Mouse (Mus musculus) splenic B cell, adult 2 months (primary cell): ENCODE results near the gene Olfr631.
"Not testable (repeated sequence)": the region's sequence is repeated elsewhere in the genome, so short reads cannot be mapped to it uniquely, and the experiment has no call there.

Source experiments
- DNase-seq: peaks from one replicate; pipeline ENCODE4 v3.0.0-alpha.2; 2011; ENCODE audit warnings: low read depth, low spot score
- H3K27me3 ChIP-seq: 2 replicates; pipeline ENCODE4 v1.6.1; 2012; ENCODE audit warnings: mild to moderate bottlenecking, low read length, moderate library complexity, mixed read lengths; ENCODE audit not compliant: control insufficient read depth, poor library complexity, insufficient read depth, severe bottlenecking
- H3K36me3 ChIP-seq: 2 replicates; pipeline ENCODE4 v1.6.1; 2012; ENCODE audit warnings: mild to moderate bottlenecking, low read length, moderate library complexity, mixed read lengths; ENCODE audit not compliant: control insufficient read depth, poor library complexity, insufficient read depth, severe bottlenecking

Olfr631 gene

GRCm38 (mm10) chr7:103928525-103928924, at the start of gene Olfr631:
TSS of gene Olfr631 (plus strand) at chr7:103928825.
- Histone ChIP-seq H3K27me3 (no peaks in the 10 kb centered on the region), H3K36me3 (no peaks in the 10 kb centered on the region)
- DNase-seq, result no peak

- Histone ChIP-seq H3K36me3 (no peaks in the 10 kb centered on the region), H3K27me3 (no peaks in the 10 kb centered on the region)
- DNase-seq, result no peak
Measured at GRCm38 (mm10) chr7:103886152-103886551, 42.5 kb upstream of the Olfr631 start, which contains the start of gene Olfr66. TSS of gene Olfr66 (minus strand) at chr7:103886252.

- H3K36me3 ChIP-seq, result no peaks in the 10 kb centered on the region
- no peaks in the 10 kb centered on the region for H3K27me3 ChIP-seq
- DNase-seq, result no peak
Measured at GRCm38 (mm10) chr7:103894385-103894784, 34.2 kb upstream of the Olfr631 start, which contains the start of gene Olfr64. TSS of gene Olfr64 (minus strand) at chr7:103894485.

- DNase-seq, result no peak
- Histone ChIP-seq H3K36me3 (no peaks in the 10 kb centered on the region), H3K27me3 (no peaks in the 10 kb centered on the region)
Measured at GRCm38 (mm10) chr7:103903187-103903586, 25.4 kb upstream of the Olfr631 start, which contains the start of gene Olfr65. TSS of gene Olfr65 (plus strand) at chr7:103903487.

GRCm38 (mm10) chr7:103910047-103910446, 18.6 kb upstream of the Olfr631 start:
- no peak for DNase-seq
- Histone ChIP-seq H3K36me3 (no peaks in the 10 kb centered on the region), H3K27me3 (no peaks in the 10 kb centered on the region)

GRCm38 (mm10) chr7:103912969-103913511, 15.6 kb upstream of the Olfr631 start:
- no peaks in the 10 kb centered on the region for H3K27me3 ChIP-seq
- H3K36me3 ChIP-seq, result no peaks in the 10 kb centered on the region
- peak; percentile 38 for DNase-seq

GRCm38 (mm10) chr7:103915338-103915737, 13.3 kb upstream of the Olfr631 start:
- DNase-seq, result no peak
- no peaks in the 10 kb centered on the region for H3K36me3 ChIP-seq

GRCm38 (mm10) chr7:103934264-103934663, 5.6 kb downstream of the Olfr631 start, which contains the start of gene Olfr632:
TSS of gene Olfr632 (plus strand) at chr7:103934347.
- no peaks in the 10 kb centered on the region for H3K36me3 ChIP-seq
- no peaks in the 10 kb centered on the region for H3K27me3 ChIP-seq
- DNase-seq, result no peak

More at GRCm38 (mm10) chr7:103915338-103915737, 13.3 kb upstream of the Olfr631 start:
- H3K27me3 ChIP-seq, result no peaks in the 10 kb centered on the region

GRCm38 (mm10) chr7:103942730-103943129, 14.1 kb downstream of the Olfr631 start:
- Histone ChIP-seq H3K27me3 (no peaks in the 10 kb centered on the region), H3K36me3 (no peaks in the 10 kb centered on the region)
- peak; percentile 78 for DNase-seq

- no peak for DNase-seq
- no peaks in the 10 kb centered on the region for H3K36me3 ChIP-seq
- H3K27me3 ChIP-seq, result no peaks in the 10 kb centered on the region
Measured at GRCm38 (mm10) chr7:103944137-103944536, 15.5 kb downstream of the Olfr631 start, which contains the start of gene Olfr633. TSS of gene Olfr633 (plus strand) at chr7:103944437.

- not testable (repeated sequence) for H3K27me3 ChIP-seq, H3K36me3 ChIP-seq, DNase-seq
Measured at GRCm38 (mm10) chr7:103966873-103967272, 38.2 kb downstream of the Olfr631 start.

GRCm38 (mm10) chr7:103970852-103971251, 42.2 kb downstream of the Olfr631 start, which contains the start of gene Olfr635:
TSS of gene Olfr635 (plus strand) at chr7:103971152.
- Histone ChIP-seq H3K36me3 (no peaks in the 10 kb centered on the region), H3K27me3 (no peaks in the 10 kb centered on the region)
- DNase-seq, result no peak

- DNase-seq, result no peak
- no peaks in the 10 kb centered on the region for H3K36me3 ChIP-seq
- no peaks in the 10 kb centered on the region for H3K27me3 ChIP-seq
Measured at GRCm38 (mm10) chr7:103971782-103972181, 43.2 kb downstream of the Olfr631 start.
